Mouse (Mus musculus) liver, embryonic 11.5 days (tissue): Measurements from ENCODE around the gene Akap6. TPM values are rescaled to one million over a fixed set of nuclear protein-coding genes. Genes with fewer than 3 reads are reported as not detected.

Experiments used
- ATAC-seq: fragments of 200-750 bp; cut with Nextera tagmentation; replicated peaks from 2 replicates; pipeline ENCODE4 v1.8.0; 2017; ENCODE audit warnings: moderate number of reproducible peaks, mild to moderate bottlenecking, moderate TSS enrichment, moderate library complexity; ENCODE audit not compliant: low FRiP score
- DNase-seq: peaks from one replicate; pipeline ENCODE4 v3.0.0-alpha.2; 2017; ENCODE audit warnings: low spot score
- H3K27ac ChIP-seq: fragments of 300-500 bp; sonication (generic); 2 replicates; pipeline ENCODE4 v1.5.1; 2014; ENCODE audit warnings: mild to moderate bottlenecking, low read depth, low read length, control low read depth
- H3K27me3 ChIP-seq: fragments of 300-500 bp; sonication (generic); replicated peaks from 2 replicates; pipeline ENCODE4 v1.6.1; 2014; ENCODE audit warnings: low read length, mixed read lengths; ENCODE audit not compliant: control insufficient read depth, insufficient read depth
- H3K36me3 ChIP-seq: fragments of 300-500 bp; sonication (generic); 2 replicates; pipeline ENCODE4 v1.6.1; 2014; ENCODE audit warnings: mild to moderate bottlenecking, low read length, moderate library complexity, mixed read lengths; ENCODE audit not compliant: control insufficient read depth, insufficient read depth
- H3K4me1 ChIP-seq: fragments of 300-500 bp; sonication (generic); replicated peaks from 2 replicates; pipeline ENCODE4 v1.6.1; 2014; ENCODE audit warnings: low read length, mixed read lengths; ENCODE audit not compliant: control insufficient read depth, insufficient read depth
- H3K4me2 ChIP-seq: fragments of 300-500 bp; sonication (generic); 2 replicates; pipeline ENCODE4 v1.6.1; 2014; ENCODE audit warnings: mild to moderate bottlenecking, control low read depth, moderate library complexity
- H3K4me3 ChIP-seq: fragments of 300-500 bp; sonication (generic); 2 replicates; pipeline ENCODE4 v1.5.1; 2014; ENCODE audit warnings: low read depth, low read length, control low read depth
- H3K9ac ChIP-seq: fragments of 300-500 bp; sonication (generic); 2 replicates; pipeline ENCODE4 v1.6.1; 2014; ENCODE audit warnings: low read depth, low read length, control low read depth
- H3K9me3 ChIP-seq: fragments of 300-500 bp; sonication (generic); 2 replicates; pipeline ENCODE4 v1.6.1; 2016; ENCODE audit warnings: low read length, inconsistent platforms, mixed read lengths; ENCODE audit not compliant: control insufficient read depth
- WGBS: fragments of 180-500 bp; shearing (Covaris S2); extraction: QIAGEN DNeasy Blood & Tissue Kit; methylation state at CpG from one replicate; pipeline ENCODE4 v1.1.7; 2014; 5-methylcytosine and 5-hydroxymethylcytosine counted together
- polyA plus RNA-seq: library from polyadenylated mRNA; unstranded; fragments of >200 nt; fragmentation: Nextera tagmentation; extraction: Ambion mirVana; gene quantifications from 2 replicates; pipeline ENCODE4 v1.2.1, GENCODE M21; 2014

Gene Akap6
- polyA plus RNA-seq, 1 experiment from 2014 or later = 0.10 TPM

- H3K36me3 ChIP-seq = no peaks in the 10 kb centered on the region
- H3K27me3 ChIP-seq = no peaks in the 10 kb centered on the region
- ATAC-seq (no peak), DNase-seq (no peak)
- no peak overlapping the region for H3K9ac ChIP-seq
- H3K9me3 ChIP-seq = no peaks in the 10 kb centered on the region
- H3K4me3 ChIP-seq = no peak overlapping the region
- H3K4me2 ChIP-seq = no peak overlapping the region
- H3K4me1 ChIP-seq = no peaks in the 10 kb centered on the region
- 81% methylated on average over 1 of the region's 1 CpGs for WGBS
- no peak overlapping the region for H3K27ac ChIP-seq
Measured at GRCm38 (mm10) chr12:52856104-52856503, 156.9 kb downstream of the Akap6 start.

GRCm38 (mm10) chr12:52857306-52857705, 158.1 kb downstream of the Akap6 start:
- Histone ChIP-seq H3K4me1 (no peaks in the 10 kb centered on the region), H3K27ac (no peak overlapping the region), H3K9me3 (no peaks in the 10 kb centered on the region), H3K36me3 (no peaks in the 10 kb centered on the region), H3K4me2 (no peak overlapping the region), H3K27me3 (no peaks in the 10 kb centered on the region), H3K4me3 (no peak overlapping the region), H3K9ac (no peak overlapping the region)
- 84% methylated on average over 4 of the region's 4 CpGs for WGBS
- DNase-seq (no peak), ATAC-seq (no peak)

GRCm38 (mm10) chr12:52861922-52862321, 162.7 kb downstream of the Akap6 start:
- no peak overlapping the region for H3K9ac ChIP-seq
- 79% methylated on average over 3 of the region's 3 CpGs for WGBS
- ATAC-seq = no peak

DNA sequence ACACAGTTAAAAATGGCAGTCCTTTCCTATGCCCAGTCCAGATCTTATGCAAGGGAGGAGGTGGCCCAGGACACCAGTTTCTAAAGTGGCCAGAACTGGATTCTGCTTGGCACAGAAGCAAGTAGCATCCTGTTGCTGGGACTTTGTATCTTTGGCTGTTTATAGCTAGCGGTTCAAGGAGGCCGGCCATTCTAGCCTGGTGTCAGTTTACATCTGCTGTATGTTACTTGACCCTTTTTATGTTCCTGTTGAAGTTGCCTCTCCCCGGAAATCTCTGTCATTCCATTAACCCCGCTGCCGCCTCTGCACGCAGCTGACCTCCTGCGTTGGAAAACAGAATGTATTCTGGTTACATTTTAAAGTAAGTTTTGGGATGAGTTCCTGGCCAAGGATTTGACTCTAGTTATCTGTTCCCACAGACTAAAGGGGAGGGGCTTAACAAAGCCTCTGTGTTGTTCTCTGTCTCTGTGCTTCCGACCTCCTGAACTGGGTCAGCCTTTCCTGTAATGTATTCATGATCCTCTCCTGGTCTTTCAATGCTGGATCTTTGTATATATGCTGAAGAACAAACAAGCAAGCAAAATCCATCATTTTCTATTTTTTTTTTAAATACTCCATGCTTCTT, 168.9 kb downstream of the Akap6 start:
- Histone ChIP-seq H3K27me3 (no peaks in the 10 kb centered on the region), H3K9ac (no peak overlapping the region), H3K4me1 (no peaks in the 10 kb centered on the region), H3K27ac (no peak overlapping the region), H3K9me3 (no peaks in the 10 kb centered on the region; the same call in 1 of the 2 replicates), H3K4me3 (no peak overlapping the region), H3K4me2 (no peak overlapping the region), H3K36me3 (no peaks in the 10 kb centered on the region)
- DNase-seq (no peak), ATAC-seq (no peak)
- 45% methylated on average over 8 of the region's 8 CpGs for WGBS

More at GRCm38 (mm10) chr12:52861922-52862321, 162.7 kb downstream of the Akap6 start:
- Histone ChIP-seq H3K4me1 (no peaks in the 10 kb centered on the region), H3K4me3 (no peak overlapping the region), H3K4me2 (no peak overlapping the region), H3K27ac (no peak overlapping the region), H3K27me3 (no peaks in the 10 kb centered on the region), H3K36me3 (no peaks in the 10 kb centered on the region), H3K9me3 (no peaks in the 10 kb centered on the region; the same call in 1 of the 2 replicates)
- DNase-seq = no peak

DNA sequence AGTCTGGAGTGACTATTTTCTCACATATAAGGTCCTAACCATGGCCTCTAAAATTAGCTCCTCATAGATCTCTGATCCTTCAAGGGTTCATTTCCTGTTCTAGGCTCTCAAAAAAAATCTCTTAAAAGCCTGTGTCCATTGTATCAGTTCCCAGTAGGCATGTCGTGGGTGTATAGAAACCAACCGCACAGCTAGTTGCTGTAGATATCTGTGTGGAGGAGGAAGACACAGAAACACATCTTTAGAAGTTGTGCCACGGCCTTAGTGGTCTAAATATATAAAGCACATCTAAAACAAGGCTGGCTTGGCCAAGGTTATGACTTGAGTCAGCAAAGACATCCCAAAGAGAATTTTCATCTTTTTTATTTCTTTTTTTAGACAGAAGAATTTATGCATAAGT, 172.4 kb downstream of the Akap6 start:
- Histone ChIP-seq H3K27ac (no peak overlapping the region), H3K4me3 (no peak overlapping the region), H3K36me3 (no peaks in the 10 kb centered on the region), H3K27me3 (no peaks in the 10 kb centered on the region), H3K9ac (no peak overlapping the region), H3K9me3 (no peaks in the 10 kb centered on the region), H3K4me1 (no peaks in the 10 kb centered on the region), H3K4me2 (no peak overlapping the region)
- DNase-seq = no peak
- WGBS = 66% methylated on average over 3 of the region's 3 CpGs
- ATAC-seq = no peak

DNA sequence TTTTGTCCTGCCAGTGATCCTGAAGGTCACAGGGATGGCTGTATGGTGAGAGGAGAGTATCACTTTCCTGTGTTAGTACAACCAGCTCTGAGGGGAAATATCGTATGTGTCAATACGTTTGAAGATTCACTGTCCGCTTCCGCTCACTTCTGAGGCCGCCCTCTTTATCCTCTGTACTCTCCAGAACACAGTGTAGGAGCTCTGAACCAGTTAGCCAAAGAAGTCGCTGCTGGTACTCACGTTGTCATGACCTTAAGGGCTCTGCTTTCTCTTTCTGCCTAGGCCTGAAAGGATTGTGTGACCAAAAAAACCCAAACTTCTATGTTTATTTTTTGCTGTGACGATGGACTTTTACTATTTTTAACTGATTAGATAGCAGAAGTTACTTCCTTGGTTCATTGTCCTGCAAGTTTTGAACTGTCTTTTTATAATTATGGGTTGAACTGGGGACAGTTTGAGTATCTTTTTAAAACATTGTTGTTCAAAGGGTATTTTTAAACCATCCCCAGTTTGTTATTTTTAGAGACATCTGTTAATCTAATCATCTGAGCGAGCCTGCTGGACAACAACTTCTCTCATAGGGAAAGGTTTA, 175.2 kb downstream of the Akap6 start:
- ATAC-seq = no peak
- WGBS = 72% methylated on average over 9 of the region's 9 CpGs

GRCm38 (mm10) chr12:52876065-52876464, 176.9 kb downstream of the Akap6 start:
- H3K4me2 ChIP-seq = no peak overlapping the region
- ATAC-seq (no peak), DNase-seq (no peak)
- no peak overlapping the region for H3K27ac ChIP-seq
- H3K4me1 ChIP-seq = no peaks in the 10 kb centered on the region
- no peak overlapping the region for H3K9ac ChIP-seq
- H3K27me3 ChIP-seq = no peaks in the 10 kb centered on the region
- H3K9me3 ChIP-seq = no peaks in the 10 kb centered on the region
- 64% methylated on average over 4 of the region's 4 CpGs for WGBS
- no peak overlapping the region for H3K4me3 ChIP-seq
- H3K36me3 ChIP-seq = no peaks in the 10 kb centered on the region

More for the DNA sequence above, 175.2 kb downstream of the Akap6 start:
- DNase-seq = no peak
- Histone ChIP-seq H3K9ac (no peak overlapping the region), H3K4me1 (no peaks in the 10 kb centered on the region), H3K36me3 (no peaks in the 10 kb centered on the region), H3K4me3 (no peak overlapping the region), H3K27ac (no peak overlapping the region), H3K4me2 (no peak overlapping the region), H3K9me3 (no peaks in the 10 kb centered on the region), H3K27me3 (no peaks in the 10 kb centered on the region)

DNA sequence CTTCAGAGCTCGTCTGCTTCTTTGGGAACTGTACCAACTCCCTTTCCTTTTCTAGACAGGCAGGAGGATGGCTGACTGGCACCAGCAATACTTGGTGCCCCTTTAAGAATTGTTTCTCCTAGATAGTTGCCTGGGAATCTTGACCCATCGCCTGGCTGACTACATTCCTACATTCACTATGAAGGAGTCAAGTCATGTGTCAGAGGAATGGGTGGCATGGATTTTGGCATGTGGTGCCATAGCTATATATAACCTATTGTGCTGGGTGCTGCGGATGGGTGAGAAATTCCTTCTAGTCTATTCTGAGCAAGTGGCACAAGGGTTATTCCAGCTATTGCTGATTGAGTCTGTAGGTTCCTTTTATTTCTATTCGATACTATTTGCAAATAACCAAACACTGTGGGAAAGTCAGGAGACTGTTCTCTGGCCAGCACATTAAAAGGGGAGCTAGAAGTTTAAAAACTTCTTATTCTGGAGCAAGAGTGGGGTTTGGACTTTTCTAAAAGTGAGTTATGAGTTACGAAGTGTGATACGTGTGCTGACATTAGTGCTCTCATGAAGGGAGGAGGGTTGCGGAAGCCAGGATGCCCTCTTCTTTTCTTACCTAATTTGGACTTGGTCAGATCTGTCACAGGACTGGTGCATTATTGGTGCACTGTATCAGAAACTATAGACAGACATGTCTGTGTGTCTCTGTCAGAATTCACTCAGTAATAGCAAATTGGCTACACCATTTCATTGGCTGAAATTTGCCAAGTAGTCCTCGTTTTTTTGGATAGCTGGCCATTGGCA, 178.0 kb downstream of the Akap6 start:
- DNase-seq = no peak
- H3K4me3 ChIP-seq = no peak overlapping the region
- H3K4me1 ChIP-seq = no peaks in the 10 kb centered on the region
- no peak for ATAC-seq
- no peak overlapping the region for H3K9ac ChIP-seq
- WGBS = 85% methylated on average over 8 of the region's 8 CpGs
- no peak overlapping the region for H3K4me2 ChIP-seq
- no peaks in the 10 kb centered on the region for H3K36me3 ChIP-seq
- no peak overlapping the region for H3K27ac ChIP-seq
- no peaks in the 10 kb centered on the region for H3K9me3 ChIP-seq
- H3K27me3 ChIP-seq = no peaks in the 10 kb centered on the region
